Mouse (Mus musculus) limb, embryonic 10.5 days (tissue): ENCODE data around the gene Oas3. TPM values are rescaled to one million over a fixed set of nuclear protein-coding genes. Genes with fewer than 3 reads are reported as not detected.

Source experiments
- DNase-seq: peaks from one replicate; pipeline ENCODE4 v3.0.0-alpha.2; 2017; ENCODE audit warnings: low spot score
- H3K27ac ChIP-seq: fragments of 300-500 bp; sonication (generic); 2 replicates; pipeline ENCODE4 v1.5.1; 2016; ENCODE audit warnings: mild to moderate bottlenecking
- H3K27me3 ChIP-seq: fragments of 300-500 bp; sonication (generic); 2 replicates; pipeline ENCODE4 v1.6.1; 2016; ENCODE audit warnings: low read depth, mild to moderate bottlenecking; ENCODE audit not compliant: poor library complexity, severe bottlenecking
- H3K36me3 ChIP-seq: fragments of 300-500 bp; sonication (generic); 2 replicates; pipeline ENCODE4 v1.6.1; 2016; ENCODE audit warnings: mild to moderate bottlenecking, moderate library complexity
- H3K4me1 ChIP-seq: fragments of 300-500 bp; sonication (generic); 2 replicates; pipeline ENCODE4 v1.6.1; 2016
- H3K4me3 ChIP-seq: fragments of 300-500 bp; sonication (generic); 2 replicates; pipeline ENCODE4 v1.5.1; 2016; ENCODE audit warnings: mild to moderate bottlenecking, moderate library complexity
- H3K9me3 ChIP-seq: fragments of 300-500 bp; sonication (generic); replicated peaks from 2 replicates; pipeline ENCODE4 v1.6.1; 2016; ENCODE audit warnings: mild to moderate bottlenecking
- WGBS: fragments of 180-500 bp; shearing (Covaris S2); methylation state at CpG from one replicate; pipeline ENCODE4 v1.1.7; 2016; 5-methylcytosine and 5-hydroxymethylcytosine counted together
- polyA plus RNA-seq: library from polyadenylated mRNA; unstranded; fragments of >200 nt; fragmentation: Nextera tagmentation; extraction: Ambion mirVana; gene quantifications from 2 replicates; pipeline ENCODE4 v1.2.1, GENCODE M21; 2016

Oas3 gene
- polyA plus RNA-seq, 1 experiment from 2014 or later, result 0.14 TPM

DNA sequence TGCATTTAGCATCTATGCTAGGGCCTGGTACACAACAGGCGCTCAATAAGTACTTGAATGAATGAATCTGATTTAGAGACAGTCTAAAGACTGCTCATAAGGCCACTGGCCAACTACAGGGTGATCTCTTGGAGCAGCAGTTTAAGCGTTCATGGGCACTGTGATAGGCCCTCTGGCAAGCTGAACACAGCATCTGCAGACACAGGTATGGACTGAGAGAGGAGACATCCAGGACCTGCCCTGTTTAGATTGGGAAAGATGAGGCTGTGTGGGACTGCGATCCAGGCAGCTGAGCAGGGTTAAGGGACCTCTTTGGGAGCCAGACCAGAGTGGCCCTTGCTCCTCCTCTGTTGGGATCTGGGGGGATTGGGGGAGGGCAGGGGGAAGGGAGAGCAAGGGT is 65.6 kb downstream of the Oas3 start, which contains the start of gene Dtx1:
Dtx1 (minus strand) TSS at position 101 of the 400 bp plus-strand sequence.
- H3K27ac ChIP-seq, result peak within 1 kb of the TSS; percentile 63; the same call in 1 of the 2 replicates
- no peaks in the 10 kb centered on the region for H3K36me3 ChIP-seq
- peak; percentile 42 for DNase-seq
- H3K4me1 ChIP-seq, result peaks cover 23% of the 10 kb centered on the region
- H3K9me3 ChIP-seq, result no peaks in the 10 kb centered on the region
- peak within 1 kb of the TSS; percentile 54 for H3K4me3 ChIP-seq
- 35% methylated on average over 3 of the region's 3 CpGs for WGBS
- peaks cover 99% of the 10 kb centered on the region for H3K27me3 ChIP-seq

DNA sequence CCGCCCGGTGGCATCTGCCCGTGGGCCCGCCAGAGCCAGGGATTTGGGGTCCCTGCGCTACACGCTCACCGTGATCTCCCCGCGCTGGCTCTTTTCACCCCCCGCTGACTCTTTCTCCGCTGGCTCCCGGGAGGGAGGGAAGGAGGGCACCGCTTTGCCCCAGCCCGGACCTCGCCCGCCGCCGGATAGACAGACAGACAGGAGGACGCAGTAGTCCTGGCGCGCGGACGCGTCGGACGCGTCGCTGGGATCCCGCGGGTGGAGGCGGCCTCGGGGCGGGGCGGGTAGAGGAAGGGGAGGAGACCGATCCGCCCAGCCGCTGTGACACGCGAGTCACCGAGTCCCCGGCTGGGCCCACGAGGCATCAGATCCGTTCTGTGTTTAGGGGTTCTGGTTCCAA is 66.0 kb downstream of the Oas3 start:
- peak; percentile 47 for DNase-seq
- Histone ChIP-seq H3K9me3 (no peaks in the 10 kb centered on the region), H3K27me3 (peaks cover 99% of the 10 kb centered on the region), H3K4me1 (peaks cover 27% of the 10 kb centered on the region), H3K36me3 (no peaks in the 10 kb centered on the region), H3K27ac (peak overlapping the region; percentile 63; the same call in 1 of the 2 replicates), H3K4me3 (peak overlapping the region; percentile 54)
- 2% methylated on average over 42 of the region's 43 CpGs for WGBS

DNA sequence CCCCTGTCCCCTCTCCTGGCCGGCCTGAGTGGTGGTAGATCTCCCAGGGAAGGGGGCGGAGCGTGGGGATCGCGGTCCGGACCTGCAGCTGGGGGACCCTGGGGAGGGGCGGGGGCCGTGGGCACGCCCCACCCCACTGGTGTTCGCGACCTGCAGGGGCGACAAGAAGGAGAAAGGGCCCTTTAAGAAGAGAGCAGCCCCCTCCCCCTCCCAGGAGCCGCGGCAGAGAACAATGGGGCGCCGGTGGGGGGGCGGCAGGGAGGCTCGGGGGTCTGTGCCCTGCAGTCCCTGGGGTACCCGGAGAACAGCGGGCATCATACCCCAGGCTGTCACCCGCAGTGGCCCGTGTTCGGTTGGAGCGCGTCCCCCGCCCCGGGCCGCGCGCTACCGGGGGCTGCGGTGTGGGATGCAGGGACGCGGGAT is 66.6 kb downstream of the Oas3 start:
- peaks cover 100% of the 10 kb centered on the region for H3K27me3 ChIP-seq
- DNase-seq, result peak; percentile 42
- H3K4me1 ChIP-seq, result peaks cover 31% of the 10 kb centered on the region
- H3K9me3 ChIP-seq, result no peaks in the 10 kb centered on the region
- peak overlapping the region; percentile 54 for H3K4me3 ChIP-seq
- peak overlapping the region; percentile 63; the same call in 1 of the 2 replicates for H3K27ac ChIP-seq
- 1% methylated on average over 34 of the region's 34 CpGs for WGBS
- no peaks in the 10 kb centered on the region for H3K36me3 ChIP-seq

- Histone ChIP-seq H3K4me1 (peaks cover 31% of the 10 kb centered on the region), H3K9me3 (no peaks in the 10 kb centered on the region), H3K4me3 (peak overlapping the region; percentile 54), H3K27ac (peak overlapping the region; percentile 63), H3K27me3 (peaks cover 100% of the 10 kb centered on the region), H3K36me3 (no peaks in the 10 kb centered on the region)
- peak; percentile 53 for DNase-seq
- 4% methylated on average over 40 of the region's 40 CpGs for WGBS
Measured at GRCm38 (mm10) chr5:120710161-120710825, 67.2 kb downstream of the Oas3 start.

GRCm38 (mm10) chr5:120706976-120707375 is 70.5 kb downstream of the Oas3 start:
- Histone ChIP-seq H3K4me3 (peak overlapping the region; percentile 43), H3K36me3 (no peaks in the 10 kb centered on the region), H3K27ac (peak overlapping the region; percentile 64), H3K9me3 (no peaks in the 10 kb centered on the region), H3K27me3 (peaks cover 92% of the 10 kb centered on the region), H3K4me1 (peaks cover 29% of the 10 kb centered on the region)
- WGBS, result 48% methylated on average over 13 of the region's 13 CpGs
- no peak for DNase-seq

GRCm38 (mm10) chr5:120706541-120706940 is 70.9 kb downstream of the Oas3 start:
- peak overlapping the region; percentile 43 for H3K4me3 ChIP-seq
- H3K36me3 ChIP-seq, result no peaks in the 10 kb centered on the region
- H3K27ac ChIP-seq, result peak overlapping the region; percentile 64
- H3K27me3 ChIP-seq, result peaks cover 91% of the 10 kb centered on the region
- DNase-seq, result peak; percentile 60
- peaks cover 28% of the 10 kb centered on the region for H3K4me1 ChIP-seq
- H3K9me3 ChIP-seq, result no peaks in the 10 kb centered on the region
- 10% methylated on average over 16 of the region's 16 CpGs for WGBS

DNA sequence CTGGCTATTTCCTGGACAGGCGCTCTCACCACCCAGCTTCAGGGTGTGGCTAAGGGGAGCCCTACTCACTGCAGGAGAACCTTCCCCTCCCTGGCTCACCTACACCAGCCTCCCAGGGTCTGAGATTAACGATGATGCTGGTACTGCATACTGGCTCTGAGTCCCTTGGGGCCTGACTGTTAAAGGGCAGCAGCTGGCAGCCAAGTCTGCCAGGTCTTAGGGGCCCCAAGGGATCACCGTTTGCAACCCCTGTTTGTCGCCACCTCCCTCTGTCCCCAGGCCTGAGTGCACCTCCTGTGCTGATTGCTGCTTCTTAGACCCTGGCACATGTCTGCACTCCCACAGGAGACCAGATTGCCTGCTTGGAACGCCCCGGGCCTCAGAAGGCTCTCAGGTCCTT is 73.0 kb downstream of the Oas3 start:
- H3K36me3 ChIP-seq, result no peaks in the 10 kb centered on the region
- peaks cover 91% of the 10 kb centered on the region for H3K27me3 ChIP-seq
- 51% methylated on average over 6 of the region's 6 CpGs for WGBS

DNA sequence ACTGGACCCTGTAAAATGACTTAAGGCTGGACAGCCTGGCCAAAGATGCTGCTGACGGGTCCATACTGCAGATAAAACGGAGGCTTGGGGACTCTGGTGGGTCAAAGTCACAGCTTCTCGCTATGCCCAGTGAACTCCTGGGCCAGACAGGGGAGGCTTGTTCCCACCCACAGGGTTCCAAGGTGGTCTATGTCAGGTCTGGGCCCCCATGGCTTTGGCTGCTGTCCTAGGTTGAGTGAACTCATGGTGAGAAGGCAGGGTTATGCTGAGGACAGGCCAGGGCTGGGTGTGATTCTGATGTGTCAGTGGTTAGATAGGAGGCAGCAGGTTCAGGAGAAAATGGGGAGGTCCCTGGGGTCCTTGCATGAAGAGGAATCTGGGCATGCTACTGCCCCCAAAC is 73.8 kb downstream of the Oas3 start:
- 75% methylated on average over 3 of the region's 3 CpGs for WGBS
- peaks cover 91% of the 10 kb centered on the region for H3K27me3 ChIP-seq

More for the DNA sequence above, 73.0 kb downstream of the Oas3 start:
- Histone ChIP-seq H3K4me3 (no peak overlapping the region), H3K27ac (no peak overlapping the region), H3K4me1 (peaks cover 15% of the 10 kb centered on the region), H3K9me3 (no peaks in the 10 kb centered on the region)
- DNase-seq, result no peak

More for the DNA sequence above, 73.8 kb downstream of the Oas3 start:
- Histone ChIP-seq H3K4me1 (peaks cover 21% of the 10 kb centered on the region), H3K4me3 (no peak overlapping the region), H3K27ac (no peak overlapping the region), H3K36me3 (no peaks in the 10 kb centered on the region), H3K9me3 (no peaks in the 10 kb centered on the region)
- DNase-seq, result no peak

Other genes with a start within 250 kb of the Oas3 start
- 12.3 and 13.2 TPM in 2 replicates for gene Tpcn1, start 189.0 kb downstream of the Oas3 start, polyA plus RNA-seq
- 0.30 and 0.41 TPM in 2 replicates for gene Iqcd, start 188.6 kb downstream of the Oas3 start, polyA plus RNA-seq
- 17.5 and 19.5 TPM in 2 replicates for gene Rita1, start 165.1 kb downstream of the Oas3 start, polyA plus RNA-seq
- gene Ddx54, start 164.9 kb downstream of the Oas3 start, polyA plus RNA-seq, result 58.1 and 62.6 TPM in 2 replicates
- not detected in 2 replicates for gene Cfap73, start 143.4 kb downstream of the Oas3 start, polyA plus RNA-seq
- gene Rasal1, start 128.8 kb downstream of the Oas3 start, polyA plus RNA-seq, result 0.13 and 0.36 TPM in 2 replicates
- gene Dtx1, start 65.7 kb downstream of the Oas3 start, polyA plus RNA-seq, result 0.84 and 1.7 TPM in 2 replicates
- gene Oas2, start 27.8 kb downstream of the Oas3 start, polyA plus RNA-seq, result not detected in 2 replicates
- not detected in 2 replicates for gene Oas1e, start 17.9 kb upstream of the Oas3 start, polyA plus RNA-seq
- 0.23 and 0.43 TPM in 2 replicates for gene Oas1c, start 34.9 kb upstream of the Oas3 start, polyA plus RNA-seq
- gene Oas1f, start 69.7 kb upstream of the Oas3 start, polyA plus RNA-seq, result not detected in 2 replicates
- not detected in 2 replicates for gene Oas1h, start 83.8 kb upstream of the Oas3 start, polyA plus RNA-seq
- gene Oas1g, start 110.0 kb upstream of the Oas3 start, polyA plus RNA-seq, result 0.19 TPM in 1 of 2 replicates, not detected in the other
- 0.48 and 0.58 TPM in 2 replicates for gene Oas1a, start 129.9 kb upstream of the Oas3 start, polyA plus RNA-seq
- gene Oas1d, start 136.9 kb upstream of the Oas3 start, polyA plus RNA-seq, result not detected in 2 replicates
- not detected in 2 replicates for gene Rph3a, start 232.4 kb upstream of the Oas3 start, polyA plus RNA-seq